Mouse (Mus musculus): ENCODE measurements around the gene Klhl3. TPM values are rescaled to one million over a fixed set of nuclear protein-coding genes. Genes with fewer than 3 reads are reported as not detected.
A peak's percentile ranks its signal among the peaks of the same experiment; 100 is the strongest.

The Klhl3 gene
- polyA plus RNA-seq, 1 experiment from 2014 or later, result 9.6 TPM

DNA sequence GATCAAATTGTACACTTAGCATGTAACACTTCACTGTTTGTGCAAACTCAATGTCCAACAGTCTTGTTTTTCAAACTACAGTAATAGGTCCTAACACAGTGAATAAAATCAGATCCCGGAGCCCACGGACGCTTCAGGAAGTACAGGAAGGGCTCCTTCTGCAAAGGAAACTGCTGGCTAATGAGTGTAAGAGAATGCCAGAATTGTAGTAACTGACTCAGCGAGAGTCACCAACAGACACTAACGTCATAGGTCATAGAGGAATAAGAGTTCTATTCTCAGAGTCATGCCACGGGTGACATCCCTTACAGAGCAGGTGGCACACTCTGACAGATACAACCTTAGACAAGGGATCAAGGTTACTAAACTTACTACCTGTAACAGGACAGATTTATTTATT is 78.9 kb downstream of the Klhl3 start:
- H3K27me3 ChIP-seq (ENCODE audit: control insufficient read depth, insufficient read depth, low read length), result no peaks in the 10 kb centered on the region
- no peak overlapping the region for H3K4me2 ChIP-seq (ENCODE audit: low read depth, low read length)
- no peak overlapping the region for H3K9ac ChIP-seq (ENCODE audit: low read length)
- no peaks in the 10 kb centered on the region for H3K36me3 ChIP-seq (ENCODE audit: control insufficient read depth, insufficient read depth)
- H3K27ac ChIP-seq (ENCODE audit: low read length), result peak overlapping the region; percentile 77; the same call in 1 of the 2 replicates
- 73% methylated on average over 6 of the region's 6 CpGs for WGBS
- peaks cover 16% of the 10 kb centered on the region for H3K4me1 ChIP-seq (ENCODE audit: control insufficient read depth, insufficient read depth, low read length)
- H3K9me3 ChIP-seq (replicated peaks; ENCODE audit: control insufficient read depth, low read length), result no peaks in the 10 kb centered on the region
- ATAC-seq (replicated peaks; ENCODE audit: extremely low read depth, insufficient read depth, low FRiP score), result no peak
- H3K4me3 ChIP-seq (ENCODE audit: low read length), result no peak overlapping the region

DNA sequence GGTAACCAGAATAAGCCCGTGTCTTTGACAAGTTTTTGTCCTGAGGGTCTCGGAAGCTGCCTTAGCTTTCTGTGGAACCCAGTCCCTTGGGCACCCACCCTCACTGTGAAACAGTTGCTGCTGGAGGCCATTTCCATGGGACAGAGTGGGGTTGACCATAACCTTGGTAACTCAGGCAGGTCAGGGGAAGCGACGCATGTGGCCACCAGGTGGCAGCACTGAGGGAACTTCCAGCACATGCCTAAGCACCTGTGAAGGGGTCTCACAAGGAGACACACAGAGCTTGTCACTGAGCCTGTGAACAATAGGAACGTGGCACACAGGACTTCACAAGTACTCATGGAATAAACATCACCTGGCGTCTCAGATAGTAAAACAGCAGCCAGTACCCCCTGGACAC is 81.6 kb downstream of the Klhl3 start:
- no peak overlapping the region for H3K4me3 ChIP-seq (ENCODE audit: low read length)
- no peak for ATAC-seq (replicated peaks; ENCODE audit: extremely low read depth, insufficient read depth, low FRiP score)
- H3K4me1 ChIP-seq (ENCODE audit: control insufficient read depth, insufficient read depth, low read length), result peaks cover 13% of the 10 kb centered on the region
- H3K9me3 ChIP-seq (replicated peaks; ENCODE audit: control insufficient read depth, low read length), result no peaks in the 10 kb centered on the region
- no peak overlapping the region for H3K4me2 ChIP-seq (ENCODE audit: low read depth, low read length)
- H3K27me3 ChIP-seq (ENCODE audit: control insufficient read depth, insufficient read depth, low read length), result no peaks in the 10 kb centered on the region
- no peaks in the 10 kb centered on the region for H3K36me3 ChIP-seq (ENCODE audit: control insufficient read depth, insufficient read depth)
- no peak overlapping the region for H3K27ac ChIP-seq (ENCODE audit: low read length)
- H3K9ac ChIP-seq (ENCODE audit: low read length), result no peak overlapping the region
- WGBS, result 57% methylated on average over 6 of the region's 6 CpGs

DNA sequence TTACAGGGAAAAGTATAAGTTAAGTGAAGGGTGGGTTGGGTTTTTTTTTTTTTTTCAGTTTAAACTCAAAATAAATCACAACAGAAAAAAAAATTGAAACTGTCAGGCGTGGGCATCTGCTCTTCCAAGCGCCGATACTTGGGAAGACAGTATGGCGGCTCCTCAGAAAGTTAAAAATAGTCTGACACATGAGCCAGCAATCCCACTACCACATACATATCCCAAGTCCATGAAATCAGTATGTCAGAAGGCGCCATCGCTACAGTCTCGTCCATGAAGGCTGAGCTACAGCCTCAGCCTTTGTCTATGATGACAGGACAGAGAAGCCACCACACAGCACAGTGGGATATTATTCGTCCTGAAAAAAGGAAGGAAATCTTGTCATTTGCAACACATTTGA is 86.3 kb downstream of the Klhl3 start:
- Histone ChIP-seq H3K27me3 (ENCODE audit: control insufficient read depth, insufficient read depth, low read length) (no peaks in the 10 kb centered on the region), H3K9me3 (replicated peaks; ENCODE audit: control insufficient read depth, low read length) (no peaks in the 10 kb centered on the region)

DNA sequence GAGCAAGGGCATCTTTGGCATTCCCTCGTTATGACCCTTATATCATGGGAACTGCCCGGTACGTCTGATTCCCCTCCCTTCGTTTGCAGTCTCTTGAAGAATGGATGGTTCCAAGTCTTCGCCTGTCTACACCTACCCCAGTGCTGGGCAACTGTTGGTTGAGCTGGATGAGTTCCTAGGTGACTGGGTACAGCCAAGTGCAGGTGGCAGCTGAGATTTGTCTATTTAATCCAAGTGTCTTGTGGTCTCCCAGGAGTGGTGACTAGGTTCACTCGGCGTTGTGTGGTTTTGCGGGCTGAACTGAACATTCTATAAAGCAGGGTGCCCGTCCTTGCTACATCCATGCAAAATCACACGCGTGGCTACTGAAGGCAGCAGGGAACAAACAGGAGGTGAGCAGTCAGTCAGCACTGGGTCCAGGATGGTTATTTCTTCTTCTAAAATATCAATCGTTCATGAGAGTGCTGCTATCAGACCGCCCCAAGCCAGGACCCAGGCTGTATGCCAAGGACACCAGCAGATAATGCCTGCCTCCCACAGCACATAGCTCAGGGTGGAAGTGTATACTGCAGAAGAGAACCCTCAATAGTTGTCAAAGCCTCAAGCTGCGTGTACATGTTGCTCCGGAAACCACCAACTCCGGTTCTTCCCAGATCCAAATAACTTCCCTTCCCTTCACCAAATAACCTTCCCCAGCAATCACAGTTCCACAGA is 87.5 kb downstream of the Klhl3 start:
- ATAC-seq (replicated peaks; ENCODE audit: extremely low read depth, insufficient read depth, low FRiP score), result peak; percentile 60; the same call in 1 of the 2 replicates
- no peaks in the 10 kb centered on the region for H3K27me3 ChIP-seq (ENCODE audit: control insufficient read depth, insufficient read depth, low read length)
- no peak overlapping the region for H3K9ac ChIP-seq (ENCODE audit: low read length)
- H3K9me3 ChIP-seq (replicated peaks; ENCODE audit: control insufficient read depth, low read length), result no peaks in the 10 kb centered on the region
- H3K36me3 ChIP-seq (ENCODE audit: control insufficient read depth, insufficient read depth), result no peaks in the 10 kb centered on the region
- H3K4me1 ChIP-seq (ENCODE audit: control insufficient read depth, insufficient read depth, low read length), result peaks cover 11% of the 10 kb centered on the region; the same call in 1 of the 2 replicates
- no peak overlapping the region for H3K4me3 ChIP-seq (ENCODE audit: low read length)
- peak overlapping the region; percentile 41; the same call in 1 of the 2 replicates for H3K27ac ChIP-seq (ENCODE audit: low read length)
- 75% methylated on average over 16 of the region's 16 CpGs for WGBS
- H3K4me2 ChIP-seq (ENCODE audit: low read depth, low read length), result no peak overlapping the region

More for the DNA sequence above, 86.3 kb downstream of the Klhl3 start:
- no peak overlapping the region for H3K4me3 ChIP-seq (ENCODE audit: low read length)
- no peaks in the 10 kb centered on the region for H3K36me3 ChIP-seq (ENCODE audit: control insufficient read depth, insufficient read depth)
- no peak overlapping the region for H3K9ac ChIP-seq (ENCODE audit: low read length)
- peaks cover 11% of the 10 kb centered on the region; the same call in 1 of the 2 replicates for H3K4me1 ChIP-seq (ENCODE audit: control insufficient read depth, insufficient read depth, low read length)
- H3K27ac ChIP-seq (ENCODE audit: low read length), result no peak overlapping the region
- H3K4me2 ChIP-seq (ENCODE audit: low read depth, low read length), result no peak overlapping the region
- ATAC-seq (replicated peaks; ENCODE audit: extremely low read depth, insufficient read depth, low FRiP score), result no peak
- WGBS, result 82% methylated on average over 8 of the region's 8 CpGs

DNA sequence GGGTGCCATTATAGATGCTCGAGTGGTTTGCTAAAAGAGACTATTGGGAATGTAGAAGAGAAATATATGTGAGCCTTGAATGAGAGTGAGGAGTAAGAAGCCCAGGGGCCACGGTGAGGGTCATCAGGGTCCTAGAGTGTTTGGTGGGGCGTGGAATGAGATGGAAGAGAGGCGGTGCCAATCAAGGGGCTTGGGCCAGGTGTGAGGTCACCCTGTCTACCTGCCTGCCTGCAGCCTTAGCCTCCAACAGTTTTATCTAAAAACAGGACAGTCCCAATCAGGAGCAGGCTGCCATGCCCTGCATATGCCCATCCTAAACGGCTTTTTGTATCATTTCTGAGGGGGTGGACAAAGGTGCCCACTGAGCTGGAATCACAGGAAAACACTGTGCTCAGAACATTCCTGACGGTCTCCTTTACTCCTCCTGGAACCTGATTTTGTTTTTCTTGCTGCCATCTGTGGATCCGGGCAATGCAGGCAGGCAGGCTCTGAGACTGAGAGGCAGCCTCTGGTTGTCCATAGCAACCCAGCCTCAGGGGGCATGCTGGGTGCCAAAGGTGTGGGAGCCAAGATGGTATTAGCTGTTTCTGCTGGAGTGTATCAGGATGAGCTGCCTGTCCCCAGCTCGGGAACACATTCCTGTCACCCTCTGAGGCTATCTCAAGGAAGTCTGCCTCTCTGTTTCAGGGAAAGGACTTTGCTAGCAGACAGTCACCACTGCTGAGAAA is 89.5 kb downstream of the Klhl3 start:
- no peaks in the 10 kb centered on the region for H3K36me3 ChIP-seq (ENCODE audit: control insufficient read depth, insufficient read depth)
- no peaks in the 10 kb centered on the region for H3K9me3 ChIP-seq (replicated peaks; ENCODE audit: control insufficient read depth, low read length)
- 72% methylated on average over 8 of the region's 8 CpGs for WGBS
- H3K4me2 ChIP-seq (ENCODE audit: low read depth, low read length), result no peak overlapping the region
- H3K4me3 ChIP-seq (ENCODE audit: low read length), result no peak overlapping the region
- H3K4me1 ChIP-seq (ENCODE audit: control insufficient read depth, insufficient read depth, low read length), result peaks cover 11% of the 10 kb centered on the region; the same call in 1 of the 2 replicates
- H3K27ac ChIP-seq (ENCODE audit: low read length), result no peak overlapping the region
- H3K9ac ChIP-seq (ENCODE audit: low read length), result no peak overlapping the region
- no peaks in the 10 kb centered on the region for H3K27me3 ChIP-seq (ENCODE audit: control insufficient read depth, insufficient read depth, low read length)
- no peak for ATAC-seq (replicated peaks; ENCODE audit: extremely low read depth, insufficient read depth, low FRiP score)

DNA sequence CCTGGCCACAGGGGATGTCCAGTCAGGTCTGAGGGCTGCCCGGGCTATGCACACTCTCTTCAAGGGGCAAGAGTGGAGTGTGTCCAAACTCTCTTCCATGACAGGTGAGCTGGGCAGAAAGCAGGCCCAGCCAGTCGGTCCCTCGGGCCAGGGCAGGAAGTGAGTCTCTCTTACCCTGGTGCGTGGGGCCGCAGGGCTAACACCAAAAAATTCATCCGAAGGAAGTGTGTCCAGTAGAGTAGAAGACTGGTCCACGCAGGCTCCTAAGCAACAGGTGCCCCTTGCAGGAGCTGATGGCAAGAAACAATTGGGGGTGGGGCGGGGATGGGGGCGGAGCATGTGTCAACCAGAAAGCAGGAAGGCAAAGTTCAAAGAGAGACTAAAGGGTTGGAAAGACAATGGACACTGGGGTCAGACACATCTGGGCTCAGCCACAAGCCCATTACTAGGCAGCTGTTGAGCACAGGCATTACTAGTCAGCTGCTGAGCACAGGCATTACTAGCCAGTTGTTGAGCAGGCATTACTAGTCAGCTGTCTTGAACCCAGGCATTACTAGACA is 90.3 kb downstream of the Klhl3 start:
- no peak overlapping the region for H3K9ac ChIP-seq (ENCODE audit: low read length)
- WGBS, result 78% methylated on average over 9 of the region's 9 CpGs
- no peak overlapping the region for H3K27ac ChIP-seq (ENCODE audit: low read length)
- H3K27me3 ChIP-seq (ENCODE audit: control insufficient read depth, insufficient read depth, low read length), result no peaks in the 10 kb centered on the region
- H3K9me3 ChIP-seq (replicated peaks; ENCODE audit: control insufficient read depth, low read length), result no peaks in the 10 kb centered on the region
- H3K36me3 ChIP-seq (ENCODE audit: control insufficient read depth, insufficient read depth), result 0 out of 2 replicates have a peak, but pooled peaks cover 5% of the 10 kb centered on the region
- no peak for ATAC-seq (replicated peaks; ENCODE audit: extremely low read depth, insufficient read depth, low FRiP score)
- H3K4me1 ChIP-seq (ENCODE audit: control insufficient read depth, insufficient read depth, low read length), result peaks cover 11% of the 10 kb centered on the region; the same call in 1 of the 2 replicates
- no peak overlapping the region for H3K4me3 ChIP-seq (ENCODE audit: low read length)
- H3K4me2 ChIP-seq (ENCODE audit: low read depth, low read length), result no peak overlapping the region

DNA sequence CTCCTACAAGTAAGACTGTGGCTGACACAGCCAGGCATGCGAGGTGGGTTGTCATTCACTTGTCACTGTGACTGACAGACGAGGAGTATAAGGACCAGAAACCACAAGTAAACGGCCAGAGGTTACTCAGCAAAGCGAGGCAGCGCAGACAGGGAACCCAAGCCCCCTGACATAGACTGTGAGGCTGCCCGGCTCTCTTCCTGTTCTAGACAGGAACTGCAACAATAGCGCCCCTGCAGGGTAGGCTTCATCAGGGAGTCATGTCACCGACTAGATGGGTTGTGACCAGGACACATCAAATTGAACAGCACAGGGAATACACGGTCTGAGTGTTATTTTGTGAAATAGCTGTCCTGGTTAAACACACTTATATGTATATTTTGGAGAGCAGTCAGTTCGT is 93.0 kb downstream of the Klhl3 start:
- Histone ChIP-seq H3K4me3 (ENCODE audit: low read length) (no peak overlapping the region), H3K27ac (ENCODE audit: low read length) (no peak overlapping the region), H3K27me3 (ENCODE audit: control insufficient read depth, insufficient read depth, low read length) (no peaks in the 10 kb centered on the region), H3K4me1 (ENCODE audit: control insufficient read depth, insufficient read depth, low read length) (0 out of 2 replicates have a peak, but pooled peaks cover 4% of the 10 kb centered on the region), H3K9me3 (replicated peaks; ENCODE audit: control insufficient read depth, low read length) (no peaks in the 10 kb centered on the region), H3K4me2 (ENCODE audit: low read depth, low read length) (no peak overlapping the region), H3K36me3 (ENCODE audit: control insufficient read depth, insufficient read depth) (0 out of 2 replicates have a peak, but pooled peaks cover 8% of the 10 kb centered on the region), H3K9ac (ENCODE audit: low read length) (no peak overlapping the region)
- ATAC-seq (replicated peaks; ENCODE audit: extremely low read depth, insufficient read depth, low FRiP score), result no peak
- whole genome bisulfite sequencing, result 71% methylated on average over 10 of the region's 10 CpGs

DNA sequence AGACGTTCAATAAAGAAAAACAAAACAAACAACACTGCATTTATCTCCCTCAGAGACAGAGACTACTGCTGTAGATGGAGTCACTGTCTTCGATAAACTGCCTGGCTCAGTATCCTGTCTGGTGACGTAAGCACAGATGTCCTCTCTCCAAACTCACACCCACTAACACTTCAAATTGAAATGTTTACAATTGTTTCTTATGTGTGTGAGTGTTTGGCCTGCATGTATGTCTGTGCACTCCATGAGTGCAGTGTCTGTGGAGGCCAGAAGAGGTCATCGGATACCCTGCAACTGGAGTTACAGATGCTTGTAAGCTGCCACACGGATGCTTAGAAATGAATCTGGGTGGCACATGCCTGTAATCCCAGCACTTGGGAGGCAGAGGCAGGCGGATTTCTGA is 96.1 kb downstream of the Klhl3 start:
- Histone ChIP-seq H3K27me3 (ENCODE audit: control insufficient read depth, insufficient read depth, low read length) (no peaks in the 10 kb centered on the region), H3K9ac (ENCODE audit: low read length) (no peak overlapping the region), H3K4me3 (ENCODE audit: low read length) (no peak overlapping the region), H3K9me3 (replicated peaks; ENCODE audit: control insufficient read depth, low read length) (no peaks in the 10 kb centered on the region), H3K4me1 (ENCODE audit: control insufficient read depth, insufficient read depth, low read length) (0 out of 2 replicates have a peak, but pooled peaks cover 9% of the 10 kb centered on the region), H3K27ac (ENCODE audit: low read length) (no peak overlapping the region), H3K4me2 (ENCODE audit: low read depth, low read length) (no peak overlapping the region), H3K36me3 (ENCODE audit: control insufficient read depth, insufficient read depth) (0 out of 2 replicates have a peak, but pooled peaks cover 8% of the 10 kb centered on the region)
- 73% methylated on average over 6 of the region's 6 CpGs for WGBS
- ATAC-seq (replicated peaks; ENCODE audit: extremely low read depth, insufficient read depth, low FRiP score), result no peak
